Mouse (Mus musculus) heart, postnatal 0 days (tissue): ENCODE results near the gene Thtpa. TPM values are rescaled to one million over a fixed set of nuclear protein-coding genes. Genes with fewer than 3 reads are reported as not detected.

Experiments
- ATAC-seq: fragments of 200-750 bp; cut with Nextera tagmentation; 2 replicates; pipeline ENCODE4 v1.8.0; 2017; ENCODE audit warnings: low read depth, moderate number of reproducible peaks, moderate library complexity; ENCODE audit not compliant: insufficient read depth
- DNase-seq: peaks from one replicate; pipeline ENCODE4 v3.0.0-alpha.2; 2016; ENCODE audit warnings: low spot score
- H3K27ac ChIP-seq: fragments of 300-500 bp; sonication (generic); 2 replicates; pipeline ENCODE4 v1.5.1; 2014; ENCODE audit warnings: low read depth, mild to moderate bottlenecking
- H3K27me3 ChIP-seq: fragments of 300-500 bp; sonication (generic); 2 replicates; pipeline ENCODE4 v1.6.1; 2014; ENCODE audit warnings: low read length, mixed read lengths; ENCODE audit not compliant: control insufficient read depth, insufficient read depth
- H3K36me3 ChIP-seq: fragments of 300-500 bp; sonication (generic); replicated peaks from 2 replicates; pipeline ENCODE4 v1.6.1; 2014; ENCODE audit warnings: low read length, mixed read lengths; ENCODE audit not compliant: control insufficient read depth, insufficient read depth
- H3K4me1 ChIP-seq: fragments of 300-500 bp; sonication (generic); 2 replicates; pipeline ENCODE4 v1.6.1; 2014; ENCODE audit warnings: antibody characterized with exemption; ENCODE audit not compliant: control insufficient read depth, insufficient read depth
- H3K4me2 ChIP-seq: fragments of 300-500 bp; sonication (generic); 2 replicates; pipeline ENCODE4 v1.6.1; 2014; ENCODE audit warnings: low read depth, mild to moderate bottlenecking, low read length, moderate library complexity
- H3K4me3 ChIP-seq: fragments of 300-500 bp; sonication (generic); 2 replicates; pipeline ENCODE4 v1.5.1; 2014; ENCODE audit warnings: low read depth, low read length
- H3K9ac ChIP-seq: fragments of 300-500 bp; sonication (generic); replicated peaks from 2 replicates; pipeline ENCODE4 v1.6.1; 2014; ENCODE audit warnings: low read depth, low read length, mixed read lengths
- H3K9me3 ChIP-seq: fragments of 300-500 bp; sonication (generic); replicated peaks from 2 replicates; pipeline ENCODE4 v1.6.1; 2016; ENCODE audit warnings: low read length; ENCODE audit not compliant: control insufficient read depth
- CTCF ChIP-seq: IDR thresholded peaks from 2 replicates; pipeline ENCODE4 v1.5.1; 2016; ENCODE audit warnings: antibody characterized with exemption, control low read depth, low read depth
- EP300 ChIP-seq: IDR thresholded peaks from 2 replicates; pipeline ENCODE4 v1.6.1; 2016; ENCODE audit warnings: antibody characterized with exemption, low read depth
- WGBS: fragments of 180-500 bp; shearing (Covaris S2); extraction: QIAGEN DNeasy Blood & Tissue Kit; methylation state at CpG from one replicate; pipeline ENCODE4 v1.1.7; 2014; 5-methylcytosine and 5-hydroxymethylcytosine counted together
- polyA plus RNA-seq: library from polyadenylated mRNA; unstranded; fragments of >200 nt; fragmentation: Nextera tagmentation; extraction: Ambion mirVana; gene quantifications from 2 replicates; pipeline ENCODE4 v1.2.1, GENCODE M21; 2015
- total RNA-seq: library from RNA; depleted of rRNA; stranded (reverse); fragments of >200 nt; gene quantifications from 2 replicates; pipeline ENCODE4 v1.2.3, GENCODE M21; 2014; ENCODE audit warnings: low replicate concordance

Thtpa gene
- total and polyA plus RNA-seq, 2 experiments from 2014 or later, result 13.4 to 17.7 TPM

- Histone ChIP-seq H3K27me3 (0 out of 2 replicates have a peak, but pooled peaks cover 10% of the 10 kb centered on the region), H3K4me1 (peaks cover 15% of the 10 kb centered on the region; the same call in 1 of the 2 replicates), H3K9me3 (no peaks in the 10 kb centered on the region), H3K27ac (no peak overlapping the region), H3K9ac (no peak overlapping the region), H3K36me3 (no peaks in the 10 kb centered on the region; the same call in 1 of the 2 replicates), H3K4me2 (peak overlapping the region; percentile 41), H3K4me3 (no peak overlapping the region)
- peak; percentile 71 for ATAC-seq
- WGBS, result 9% methylated on average over 17 of the region's 17 CpGs
- DNase-seq, result no peak
- no peak for TF ChIP-seq CTCF
- no peak for TF ChIP-seq EP300
These were observed 32.0 kb upstream of the Thtpa start for GRCm38 (mm10) chr14:55062626-55063025.

GRCm38 (mm10) chr14:55063117-55063516, 31.5 kb upstream of the Thtpa start:
- WGBS, result 80% methylated on average over 5 of the region's 5 CpGs
- H3K4me1 ChIP-seq, result peaks cover 15% of the 10 kb centered on the region; the same call in 1 of the 2 replicates
- no peaks in the 10 kb centered on the region; the same call in 1 of the 2 replicates for H3K36me3 ChIP-seq
- no peaks in the 10 kb centered on the region for H3K9me3 ChIP-seq
- ATAC-seq (no peak), DNase-seq (no peak)
- H3K27ac ChIP-seq, result no peak overlapping the region
- no peak overlapping the region for H3K4me3 ChIP-seq
- TF ChIP-seq EP300, result no peak
- no peak overlapping the region for H3K4me2 ChIP-seq
- 0 out of 2 replicates have a peak, but pooled peaks cover 10% of the 10 kb centered on the region for H3K27me3 ChIP-seq
- H3K9ac ChIP-seq, result no peak overlapping the region

- ATAC-seq, result no peak
These were observed 30.8 kb upstream of the Thtpa start for GRCm38 (mm10) chr14:55063581-55064381.

GRCm38 (mm10) chr14:55064481-55065370, 29.9 kb upstream of the Thtpa start:
- DNase-seq (no peak), ATAC-seq (no peak)
- 0 out of 2 replicates have a peak, but pooled peaks cover 10% of the 10 kb centered on the region for H3K27me3 ChIP-seq
- H3K9ac ChIP-seq, result no peak overlapping the region
- no peaks in the 10 kb centered on the region; the same call in 1 of the 2 replicates for H3K36me3 ChIP-seq
- no peaks in the 10 kb centered on the region for H3K9me3 ChIP-seq
- 68% methylated on average over 35 of the region's 35 CpGs for WGBS
- 0 out of 2 replicates have a peak, but pooled peaks cover 8% of the 10 kb centered on the region for H3K4me1 ChIP-seq
- no peak for TF ChIP-seq EP300
- TF ChIP-seq CTCF, result no peak
- H3K4me2 ChIP-seq, result no peak overlapping the region
- no peak overlapping the region for H3K4me3 ChIP-seq
- no peak overlapping the region for H3K27ac ChIP-seq

More at GRCm38 (mm10) chr14:55063581-55064381, 30.8 kb upstream of the Thtpa start:
- Histone ChIP-seq H3K4me1 (peaks cover 15% of the 10 kb centered on the region; the same call in 1 of the 2 replicates), H3K36me3 (no peaks in the 10 kb centered on the region; the same call in 1 of the 2 replicates), H3K4me3 (no peak overlapping the region), H3K27ac (no peak overlapping the region), H3K9ac (no peak overlapping the region), H3K27me3 (0 out of 2 replicates have a peak, but pooled peaks cover 10% of the 10 kb centered on the region), H3K4me2 (no peak overlapping the region), H3K9me3 (no peaks in the 10 kb centered on the region)
- TF ChIP-seq EP300 (no peak), CTCF (no peak)
- WGBS, result 79% methylated on average over 22 of the region's 22 CpGs
- DNase-seq, result no peak

GRCm38 (mm10) chr14:55065391-55065790, 29.2 kb upstream of the Thtpa start:
- ATAC-seq (no peak), DNase-seq (no peak)
- Histone ChIP-seq H3K9me3 (no peaks in the 10 kb centered on the region), H3K4me3 (no peak overlapping the region), H3K27me3 (0 out of 2 replicates have a peak, but pooled peaks cover 10% of the 10 kb centered on the region), H3K9ac (no peak overlapping the region), H3K27ac (no peak overlapping the region), H3K4me2 (no peak overlapping the region), H3K4me1 (0 out of 2 replicates have a peak, but pooled peaks cover 8% of the 10 kb centered on the region), H3K36me3 (no peaks in the 10 kb centered on the region; the same call in 1 of the 2 replicates)
- 84% methylated on average over 13 of the region's 13 CpGs for WGBS
- TF ChIP-seq EP300, result no peak
- TF ChIP-seq CTCF, result no peak
